Mouse (Mus musculus) layer of hippocampus, adult 11-12 months (tissue): ENCODE results near the gene Kif3c.
A peak's percentile ranks its signal among the peaks of the same experiment; 100 is the strongest.

Experiments
- DNase-seq: peaks from one replicate; pipeline ENCODE4 v3.0.0; 2022; ENCODE audit warnings: low spot score

The Kif3c gene

GRCm38 (mm10) chr12:3425375-3426341 lies 60.7 kb downstream of the Kif3c start:
- peak; percentile 48 for DNase-seq

- DNase-seq, result peak; percentile 99
These were observed 61.6 kb downstream of the Kif3c start, which contains the start of gene Asxl2 for GRCm38 (mm10) chr12:3426530-3427034. Asxl2 (plus strand) TSS chr12:3426857.

- peak; percentile 78 for DNase-seq
These were observed 62.3 kb downstream of the Kif3c start for GRCm38 (mm10) chr12:3427067-3427889.

GRCm38 (mm10) chr12:3427891-3428775 lies 63.2 kb downstream of the Kif3c start:
- no peak for DNase-seq

GRCm38 (mm10) chr12:3429681-3430442 lies 64.9 kb downstream of the Kif3c start:
- DNase-seq, result no peak

GRCm38 (mm10) chr12:3430443-3430753 lies 65.5 kb downstream of the Kif3c start:
- no peak for DNase-seq

GRCm38 (mm10) chr12:3430985-3431384 lies 66.1 kb downstream of the Kif3c start:
- DNase-seq, result no peak

- no peak for DNase-seq
These were observed 68.8 kb downstream of the Kif3c start for GRCm38 (mm10) chr12:3433736-3434135.

GRCm38 (mm10) chr12:3436446-3436845 lies 71.5 kb downstream of the Kif3c start:
- DNase-seq, result no peak

GRCm38 (mm10) chr12:3437815-3438214 lies 72.9 kb downstream of the Kif3c start:
- no peak for DNase-seq

- DNase-seq, result no peak
These were observed 76.0 kb downstream of the Kif3c start for GRCm38 (mm10) chr12:3440916-3441315.

GRCm38 (mm10) chr12:3441361-3441760 lies 76.4 kb downstream of the Kif3c start:
- no peak for DNase-seq

- no peak for DNase-seq
These were observed 88.6 kb downstream of the Kif3c start for GRCm38 (mm10) chr12:3453554-3453953.
